Mouse (Mus musculus) cerebellum, adult 2 months (tissue): ENCODE results near the gene Ccr8.

ENCODE experiments used
- CTCF ChIP-seq: fragments of 200-500 bp; IDR thresholded peaks from 2 replicates; pipeline ENCODE4 v1.5.1; 2011; ENCODE audit warnings: low read depth, mild to moderate bottlenecking, control low read depth, low read length, moderate library complexity, borderline replicate concordance; ENCODE audit not compliant: insufficient read depth
- POLR2A ChIP-seq: fragments of 200-500 bp; IDR thresholded peaks from 2 replicates; pipeline ENCODE4 v1.6.1; 2011; ENCODE audit warnings: low read length, control low read depth, borderline replicate concordance; ENCODE audit not compliant: insufficient read depth

- TF ChIP-seq CTCF: no peak
- no peak for TF ChIP-seq POLR2A
Measured at GRCm38 (mm10) chr9:120067609-120068008, 24.3 kb upstream of the Ccr8 start.
